Comparison of ENCODE assay signal across 11 mouse cellular contexts in genomic region chr15:72360049-72360448, GRCm38 (mm10).
DNase-seq lines count a peak whose midpoint lies in the region.
"Had no signal": no experiment of that assay in that cellular context is flagged by ENCODE, and none has a peak within 500 bp of the region (broad histone marks: within the 10 kb centered on the region; RNA-seq: fewer than 3 reads in every experiment).

No protein-coding gene starts in this region.

- peak; percentile 22 to 28 for DNase-seq in left cerebral cortex, adult 18-20 months (ENCODE audit: low spot score in 2 of 2)
- no peak for DNase-seq in left cerebral cortex, adult 11 months (ENCODE audit: low spot score)
- DNase-seq in cerebellum, adult 11-12 months, result peak; percentile 85
- peak; percentile 80 to 84 for DNase-seq in cerebellum, postnatal 10 days
- peak; percentile 33 to 43 for DNase-seq in left cerebral cortex, postnatal 36 days (ENCODE audit: low spot score in 2 of 2)
- DNase-seq in gastrocnemius, postnatal 36 days, result no peak
- DNase-seq in heart, adult 18-20 months, result no peak
- DNase-seq in thymus, postnatal 0 days (ENCODE audit: low spot score), result no peak
- DNase-seq: adrenal gland, postnatal 36 days; kidney, adult 2 months; lung, adult 2 months had no signal

- intact Hi-C loops in left cerebral cortex, postnatal 36 days (cut with DNase I), result no loop called here
- intact Hi-C loops in gastrocnemius, postnatal 36 days (cut with DNase I), result no loop called here

Comparison
In these comparisons a context has a peak if more than half of its experiments do, and no peak if none do; other contexts are left out.
1. DNase-seq: peak in left cerebral cortex, adult 18-20 months (2 of 2), cerebellum, adult 11-12 months (single experiment), cerebellum, postnatal 10 days (2 of 2) and left cerebral cortex, postnatal 36 days (2 of 2); none in left cerebral cortex, adult 11 months (single experiment), gastrocnemius, postnatal 36 days (0 of 2), heart, adult 18-20 months (0 of 2) and thymus, postnatal 0 days (single experiment).